Mouse (Mus musculus) liver, postnatal 0 days (tissue): ENCODE measurements around the gene Rasgef1b.

ENCODE experiments used
- CTCF ChIP-seq: sonication (generic); IDR thresholded peaks from 2 replicates; pipeline ENCODE4 v1.5.1; 2016; ENCODE audit warnings: antibody characterized with exemption, low read depth
- EP300 ChIP-seq: IDR thresholded peaks from 2 replicates; pipeline ENCODE4 v1.6.1; 2016; ENCODE audit warnings: antibody characterized with exemption, low read depth, mild to moderate bottlenecking

GRCm38 (mm10) chr5:99329065-99329464 is 399.8 kb downstream of the Rasgef1b start:
- no peak for TF ChIP-seq EP300
- TF ChIP-seq CTCF, result no peak
